Mouse (Mus musculus): ENCODE measurements around the gene Wsb1.

Gene Wsb1

GRCm38 (mm10) chr11:79214015-79214418 is 40.5 kb downstream of the Wsb1 start:
- DNase-seq (ENCODE audit: low spot score) = peak; percentile 92

- DNase-seq (ENCODE audit: low spot score) = no peak
Measured at GRCm38 (mm10) chr11:79209882-79210471, 44.5 kb downstream of the Wsb1 start.

GRCm38 (mm10) chr11:79209113-79209512 is 45.4 kb downstream of the Wsb1 start:
- no peak for DNase-seq (ENCODE audit: low spot score)

GRCm38 (mm10) chr11:79208462-79208861 is 46.0 kb downstream of the Wsb1 start:
- no peak for DNase-seq (ENCODE audit: low spot score)

GRCm38 (mm10) chr11:79207691-79208090 is 46.8 kb downstream of the Wsb1 start:
- no peak for DNase-seq (ENCODE audit: low spot score)

GRCm38 (mm10) chr11:79204444-79204843 is 50.0 kb downstream of the Wsb1 start:
- DNase-seq (ENCODE audit: low spot score) = no peak

- DNase-seq (ENCODE audit: low spot score) = no peak
Measured at GRCm38 (mm10) chr11:79200502-79200901, 54.0 kb downstream of the Wsb1 start.

- no peak for DNase-seq (ENCODE audit: low spot score)
Measured at GRCm38 (mm10) chr11:79198562-79198961, 55.9 kb downstream of the Wsb1 start.

GRCm38 (mm10) chr11:79197846-79198235 is 56.6 kb downstream of the Wsb1 start:
- no peak for DNase-seq (ENCODE audit: low spot score)

GRCm38 (mm10) chr11:79196876-79197845 is 57.3 kb downstream of the Wsb1 start:
- no peak for DNase-seq (ENCODE audit: low spot score)

GRCm38 (mm10) chr11:79196196-79196869 is 58.1 kb downstream of the Wsb1 start:
- no peak for DNase-seq (ENCODE audit: low spot score)

- no peak for DNase-seq (ENCODE audit: low spot score)
Measured at GRCm38 (mm10) chr11:79192176-79192575, 62.3 kb downstream of the Wsb1 start.

- DNase-seq (ENCODE audit: low spot score) = no peak
Measured at GRCm38 (mm10) chr11:79191214-79191613, 63.3 kb downstream of the Wsb1 start.

GRCm38 (mm10) chr11:79190257-79190656 is 64.2 kb downstream of the Wsb1 start:
- no peak for DNase-seq (ENCODE audit: low spot score)
